Mouse (Mus musculus): ENCODE measurements at regions not wholly inside any gene's neighbourhood (a gene's known extent, or its start where the extent isn't known, plus 50 kb on each side); places are given as distances from the start of the nearest gene placed in this dataset.
"Not testable (repeated sequence)": the region's sequence is repeated elsewhere in the genome, so short reads cannot be mapped to it uniquely, and the experiment has no call there.

GRCm38 (mm10) chr19:3158149-3158548, 124.6 kb upstream of the Mrpl21 start:
- DNase-seq (ENCODE audit: low read depth, low spot score) = not testable (repeated sequence)

GRCm38 (mm10) chr19:3159346-3159745, 123.4 kb upstream of the Mrpl21 start:
- DNase-seq (ENCODE audit: low read depth, low spot score) = no peak

- no peak for DNase-seq (ENCODE audit: low read depth, low spot score)
These were observed 115.0 kb upstream of the Mrpl21 start for GRCm38 (mm10) chr19:3167683-3168082.

- DNase-seq (ENCODE audit: low read depth, low spot score) = no peak
These were observed 100.1 kb upstream of the Mrpl21 start for GRCm38 (mm10) chr19:3182625-3183024.

- no peak for DNase-seq (ENCODE audit: low read depth, low spot score)
These were observed 90.1 kb upstream of the Mrpl21 start for GRCm38 (mm10) chr19:3192644-3193043.

GRCm38 (mm10) chr19:3204504-3204903, 78.2 kb upstream of the Mrpl21 start:
- not testable (repeated sequence) for DNase-seq (ENCODE audit: low read depth, low spot score)

- DNase-seq (ENCODE audit: low read depth, low spot score) = not testable (repeated sequence)
These were observed 77.3 kb upstream of the Mrpl21 start for GRCm38 (mm10) chr19:3205406-3205805.

- DNase-seq (ENCODE audit: low read depth, low spot score) = peak; percentile 5
These were observed 74.4 kb upstream of the Mrpl21 start for GRCm38 (mm10) chr19:3208283-3208682.
